Mouse (Mus musculus): ENCODE data around the gene 9530003J23Rik. TPM values are rescaled to one million over a fixed set of nuclear protein-coding genes. Genes with fewer than 3 reads are reported as not detected.
"Not testable (repeated sequence)": the region's sequence is repeated elsewhere in the genome, so short reads cannot be mapped to it uniquely, and the experiment has no call there.

Gene 9530003J23Rik
- polyA plus RNA-seq, 1 experiment from 2014 or later = not detected

DNA sequence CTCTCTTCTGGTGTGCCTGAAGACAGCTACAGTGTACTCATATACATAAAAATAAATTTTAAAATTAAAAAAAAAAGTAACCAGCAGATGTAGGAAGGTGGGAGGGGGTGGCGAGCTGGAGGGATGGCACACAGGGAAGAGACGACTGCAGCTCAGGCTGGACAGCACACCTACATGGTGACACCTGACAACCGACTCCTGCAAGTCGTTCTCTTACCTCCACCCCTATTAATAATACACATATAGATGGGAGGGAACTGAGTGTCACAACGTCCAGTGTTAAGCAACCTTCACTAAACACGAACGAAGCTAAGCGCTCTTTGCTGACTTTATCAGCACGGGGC lies 14.8 kb downstream of the 9530003J23Rik start:
- 0% methylated on average over 9 of the region's 9 CpGs for WGBS
- Histone ChIP-seq H3K27me3 (no peaks in the 10 kb centered on the region), H3K4me3 (peak overlapping the region; percentile 78), H3K9ac (peak overlapping the region; percentile 90), H3K36me3 (peaks cover 38% of the 10 kb centered on the region), H3K4me1 (peaks cover 21% of the 10 kb centered on the region), H3K4me2 (replicated peaks) (peak overlapping the region; percentile 94), H3K9me3 (no peaks in the 10 kb centered on the region), H3K27ac (no peak overlapping the region)
- ATAC-seq (ENCODE audit: low FRiP score, low read depth) = peak; percentile 21; the same call in 1 of the 2 replicates

DNA sequence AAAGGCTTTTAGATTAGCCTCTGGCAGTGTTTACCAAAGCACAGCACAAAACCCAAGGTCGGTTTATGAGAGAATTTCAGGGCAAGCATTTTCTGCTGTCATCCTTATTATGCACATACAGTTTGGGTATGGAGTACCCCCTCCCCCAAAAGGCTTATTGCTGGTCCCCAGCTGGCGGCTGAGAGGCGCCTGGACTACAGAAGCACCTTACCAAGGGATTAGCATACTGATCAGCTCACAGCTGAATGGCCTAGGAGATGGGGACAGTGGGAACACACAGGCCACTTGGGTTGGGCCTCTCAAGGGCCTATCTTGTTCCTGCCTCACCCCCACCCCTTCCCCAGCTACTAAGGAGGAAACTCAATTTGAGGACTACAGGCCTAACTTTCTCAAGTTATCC lies 15.7 kb downstream of the 9530003J23Rik start:
- Histone ChIP-seq H3K9ac (peak overlapping the region; percentile 32; the same call in 1 of the 2 replicates), H3K27ac (no peak overlapping the region), H3K9me3 (no peaks in the 10 kb centered on the region), H3K27me3 (no peaks in the 10 kb centered on the region), H3K4me3 (peak overlapping the region; percentile 78; the same call in 1 of the 2 replicates), H3K4me2 (replicated peaks) (peak overlapping the region; percentile 94), H3K36me3 (peaks cover 47% of the 10 kb centered on the region), H3K4me1 (peaks cover 21% of the 10 kb centered on the region)
- no peak for ATAC-seq (ENCODE audit: low FRiP score, low read depth)
- 73% methylated on average over 3 of the region's 3 CpGs for WGBS

DNA sequence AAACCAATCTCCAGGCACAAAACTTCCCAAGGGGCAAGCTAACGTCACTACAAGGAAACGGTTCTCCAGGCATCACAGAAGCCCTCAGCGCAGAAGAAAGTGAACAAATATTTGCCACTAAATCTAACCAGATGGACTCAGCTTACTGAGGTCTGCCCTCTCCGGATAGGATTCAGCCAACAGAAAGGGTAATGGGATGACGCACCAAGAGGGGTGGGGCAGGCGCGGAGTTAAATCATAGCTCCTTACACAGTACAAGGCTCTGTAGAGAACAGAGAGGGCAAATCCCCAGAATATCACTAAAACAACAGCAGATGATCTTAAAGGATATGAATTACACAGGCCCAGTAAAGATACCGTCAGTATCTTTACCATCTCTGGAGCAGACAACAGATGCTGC lies 20.2 kb downstream of the 9530003J23Rik start:
- Histone ChIP-seq H3K27ac (no peak overlapping the region), H3K9ac (no peak overlapping the region), H3K27me3 (no peaks in the 10 kb centered on the region), H3K4me3 (no peak overlapping the region), H3K36me3 (peaks cover 85% of the 10 kb centered on the region), H3K9me3 (no peaks in the 10 kb centered on the region), H3K4me2 (replicated peaks) (no peak overlapping the region), H3K4me1 (peaks cover 9% of the 10 kb centered on the region)
- WGBS = 97% methylated on average over 8 of the region's 8 CpGs
- ATAC-seq (ENCODE audit: low FRiP score, low read depth) = no peak

GRCm38 (mm10) chr10:117217246-117217840 lies 21.2 kb downstream of the 9530003J23Rik start:
- Histone ChIP-seq H3K4me2 (replicated peaks) (no peak overlapping the region), H3K4me1 (no peaks in the 10 kb centered on the region; the same call in 1 of the 2 replicates), H3K9me3 (no peaks in the 10 kb centered on the region), H3K9ac (no peak overlapping the region), H3K27ac (no peak overlapping the region), H3K36me3 (peaks cover 88% of the 10 kb centered on the region), H3K27me3 (no peaks in the 10 kb centered on the region), H3K4me3 (no peak overlapping the region)
- WGBS = 83% methylated on average over 20 of the region's 20 CpGs
- ATAC-seq (ENCODE audit: low FRiP score, low read depth) = no peak

DNA sequence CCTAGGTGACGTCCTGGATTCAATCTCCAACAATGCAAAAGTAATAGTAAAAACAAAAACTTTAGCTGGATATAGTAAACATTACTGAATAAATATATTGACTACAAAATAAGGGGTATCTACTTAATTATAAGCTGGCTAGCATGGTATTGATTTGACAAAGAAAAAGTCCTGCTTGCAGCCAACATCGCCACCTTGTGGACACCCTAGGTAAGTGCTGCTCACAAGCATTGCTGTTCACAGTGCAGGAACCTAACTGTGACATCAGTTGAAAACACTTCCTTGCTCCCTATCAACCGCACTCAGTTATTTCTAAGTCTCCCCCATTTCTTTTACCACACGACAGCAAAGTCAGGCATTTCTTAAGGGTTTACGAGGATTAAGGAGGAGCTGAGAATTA lies 21.7 kb downstream of the 9530003J23Rik start:
- no peaks in the 10 kb centered on the region for H3K9me3 ChIP-seq
- no peak overlapping the region for H3K4me2 ChIP-seq (replicated peaks)
- H3K27me3 ChIP-seq = no peaks in the 10 kb centered on the region
- no peak overlapping the region for H3K27ac ChIP-seq
- no peak for ATAC-seq (ENCODE audit: low FRiP score, low read depth)
- H3K36me3 ChIP-seq = peaks cover 87% of the 10 kb centered on the region
- no peak overlapping the region for H3K4me3 ChIP-seq
- no peaks in the 10 kb centered on the region for H3K4me1 ChIP-seq
- 71% methylated on average over 5 of the region's 5 CpGs for WGBS
- H3K9ac ChIP-seq = no peak overlapping the region

DNA sequence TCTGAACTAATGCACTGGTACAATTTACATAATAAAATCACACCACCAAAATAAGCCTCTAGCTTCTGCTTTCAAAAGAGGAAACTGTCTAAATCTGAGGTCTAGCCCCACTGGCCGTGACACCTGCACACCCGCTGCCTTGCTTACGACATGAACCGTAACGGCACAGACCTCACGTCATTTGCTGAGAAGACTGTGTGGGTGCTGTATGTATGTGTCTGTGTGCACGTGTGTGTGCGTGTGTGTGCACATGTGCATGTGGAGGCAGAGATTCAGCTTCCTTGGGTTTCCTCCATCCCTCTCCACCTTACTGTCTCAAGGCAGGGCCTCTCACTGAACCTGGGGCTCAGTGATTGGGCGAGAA lies 22.4 kb downstream of the 9530003J23Rik start:
- Histone ChIP-seq H3K27me3 (no peaks in the 10 kb centered on the region), H3K36me3 (peaks cover 85% of the 10 kb centered on the region), H3K27ac (no peak overlapping the region), H3K4me3 (no peak overlapping the region), H3K4me2 (replicated peaks) (no peak overlapping the region), H3K4me1 (no peaks in the 10 kb centered on the region), H3K9ac (no peak overlapping the region), H3K9me3 (no peaks in the 10 kb centered on the region)
- 96% methylated on average over 9 of the region's 9 CpGs for WGBS
- no peak for ATAC-seq (ENCODE audit: low FRiP score, low read depth)

DNA sequence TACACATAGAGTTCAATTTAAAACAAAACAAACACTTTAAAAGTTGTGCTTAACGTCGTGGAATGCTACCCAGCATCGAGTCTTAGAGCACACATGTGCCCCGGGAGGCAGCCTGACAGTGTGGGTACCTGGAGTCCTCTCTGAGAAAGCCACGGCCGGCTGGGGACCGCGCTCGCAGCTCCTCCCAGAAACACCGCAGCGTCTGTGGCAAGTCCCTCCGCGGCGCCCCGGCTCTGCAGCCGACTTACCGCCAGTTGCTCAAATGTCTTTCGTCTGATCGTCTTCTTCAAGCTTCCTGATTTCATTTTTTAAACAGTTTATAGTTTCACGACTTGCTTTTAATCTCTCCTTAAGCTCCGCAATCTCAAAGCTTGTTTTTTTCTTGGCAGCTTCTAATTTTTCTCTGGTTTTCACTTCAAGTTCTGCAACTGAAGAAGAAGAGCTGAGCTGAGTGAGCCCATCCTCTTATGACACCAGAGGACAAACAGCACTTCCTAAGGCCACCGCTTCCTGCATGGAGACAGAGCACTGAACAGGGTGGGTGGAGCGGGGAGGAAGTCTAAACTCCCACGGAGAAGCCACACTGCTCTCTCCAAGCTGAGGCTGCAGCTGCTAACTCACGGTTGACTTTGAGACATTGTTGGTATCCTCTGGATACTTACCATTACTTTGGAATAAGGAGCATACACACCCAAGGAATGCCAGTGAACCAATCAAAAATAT lies 22.9 kb downstream of the 9530003J23Rik start:
- no peak overlapping the region for H3K4me3 ChIP-seq
- no peaks in the 10 kb centered on the region for H3K4me1 ChIP-seq
- H3K9ac ChIP-seq = no peak overlapping the region
- WGBS = 94% methylated on average over 25 of the region's 25 CpGs
- no peaks in the 10 kb centered on the region for H3K9me3 ChIP-seq
- H3K36me3 ChIP-seq = peaks cover 80% of the 10 kb centered on the region
- H3K4me2 ChIP-seq (replicated peaks) = no peak overlapping the region
- no peak overlapping the region for H3K27ac ChIP-seq
- no peak for ATAC-seq (ENCODE audit: low FRiP score, low read depth)
- no peaks in the 10 kb centered on the region for H3K27me3 ChIP-seq

DNA sequence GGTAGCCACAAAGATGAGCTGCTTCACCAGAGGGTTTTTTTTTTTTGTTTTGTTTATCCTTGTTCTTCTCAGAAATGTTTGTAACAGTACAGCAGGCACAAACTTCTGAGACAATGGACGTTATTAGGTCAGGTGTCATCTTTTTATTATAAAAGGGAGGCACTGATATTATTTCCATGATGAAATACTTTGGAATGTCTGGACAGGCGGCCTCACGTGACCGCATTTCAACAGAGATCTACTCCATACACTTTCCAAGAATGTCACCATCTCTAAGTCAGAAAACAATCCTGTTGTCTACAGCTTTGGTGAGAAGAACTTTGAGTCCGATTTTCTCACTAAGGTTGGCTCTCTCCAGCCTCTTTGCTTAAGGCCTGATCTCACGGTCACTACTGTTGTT lies 27.5 kb downstream of the 9530003J23Rik start:
- ATAC-seq (ENCODE audit: low FRiP score, low read depth) = no peak
- Histone ChIP-seq H3K27ac (no peak overlapping the region), H3K4me3 (no peak overlapping the region), H3K36me3 (peaks cover 39% of the 10 kb centered on the region), H3K9me3 (no peaks in the 10 kb centered on the region), H3K4me1 (peaks cover 8% of the 10 kb centered on the region; the same call in 1 of the 2 replicates), H3K27me3 (no peaks in the 10 kb centered on the region), H3K9ac (no peak overlapping the region), H3K4me2 (replicated peaks) (no peak overlapping the region)
- 87% methylated on average over 6 of the region's 6 CpGs for WGBS

GRCm38 (mm10) chr10:117209469-117209938 lies 29.0 kb downstream of the 9530003J23Rik start:
- H3K27ac ChIP-seq = no peak overlapping the region
- H3K4me1 ChIP-seq = peaks cover 8% of the 10 kb centered on the region; the same call in 1 of the 2 replicates
- peak; percentile 54; the same call in 1 of the 2 replicates for ATAC-seq (ENCODE audit: low FRiP score, low read depth)
- peaks cover 24% of the 10 kb centered on the region for H3K36me3 ChIP-seq
- H3K9me3 ChIP-seq = 0 out of 2 replicates have a peak, but pooled peaks cover 3% of the 10 kb centered on the region
- H3K4me3 ChIP-seq = peak overlapping the region; percentile 35
- peak overlapping the region; percentile 58 for H3K4me2 ChIP-seq (replicated peaks)
- no peak overlapping the region for H3K9ac ChIP-seq
- WGBS = 9% methylated on average over 11 of the region's 11 CpGs
- H3K27me3 ChIP-seq = no peaks in the 10 kb centered on the region

- H3K4me2 ChIP-seq (replicated peaks); H3K27ac ChIP-seq; H3K27me3 ChIP-seq; H3K4me1 ChIP-seq; H3K4me3 ChIP-seq; ATAC-seq (ENCODE audit: low FRiP score, low read depth); H3K9ac ChIP-seq; H3K9me3 ChIP-seq: not testable (repeated sequence)
- H3K36me3 ChIP-seq = peaks cover 20% of the 10 kb centered on the region
- 88% methylated on average over 6 of the region's 6 CpGs for WGBS
Measured at GRCm38 (mm10) chr10:117208787-117209186, 29.7 kb downstream of the 9530003J23Rik start.

DNA sequence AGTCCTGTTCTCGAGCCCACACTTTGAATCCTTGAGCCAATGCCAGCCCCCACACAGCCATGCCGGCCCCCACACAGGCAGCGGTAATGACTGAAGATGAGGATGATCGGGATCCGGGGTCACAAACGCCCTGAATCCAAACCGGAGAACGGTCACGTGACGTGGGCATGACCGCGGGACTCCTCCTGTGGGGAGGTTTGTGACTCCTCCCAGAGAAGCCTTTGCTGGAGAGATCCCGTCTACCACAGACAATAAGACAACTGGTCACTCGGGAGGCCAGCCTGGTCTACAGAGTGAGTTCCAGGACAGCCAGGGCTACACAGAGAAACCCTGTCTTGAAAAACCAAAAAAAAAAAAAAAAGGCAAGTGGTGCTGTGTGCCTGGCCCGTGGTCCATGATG lies 30.3 kb downstream of the 9530003J23Rik start:
- H3K4me3 ChIP-seq = no peak overlapping the region
- H3K4me2 ChIP-seq (replicated peaks) = no peak overlapping the region
- WGBS = 67% methylated on average over 15 of the region's 15 CpGs
- H3K9ac ChIP-seq = no peak overlapping the region
- H3K36me3 ChIP-seq = peaks cover 18% of the 10 kb centered on the region
- H3K9me3 ChIP-seq = 0 out of 2 replicates have a peak, but pooled peaks cover 3% of the 10 kb centered on the region
- peaks cover 11% of the 10 kb centered on the region for H3K4me1 ChIP-seq
- no peak overlapping the region for H3K27ac ChIP-seq
- no peaks in the 10 kb centered on the region for H3K27me3 ChIP-seq
- ATAC-seq (ENCODE audit: low FRiP score, low read depth) = no peak

- Histone ChIP-seq H3K4me2 (replicated peaks) (no peak overlapping the region), H3K36me3 (no peaks in the 10 kb centered on the region), H3K27ac (no peak overlapping the region), H3K9ac (no peak overlapping the region), H3K4me3 (no peak overlapping the region), H3K4me1 (peaks cover 14% of the 10 kb centered on the region), H3K9me3 (0 out of 2 replicates have a peak, but pooled peaks cover 3% of the 10 kb centered on the region), H3K27me3 (no peaks in the 10 kb centered on the region)
- ATAC-seq (ENCODE audit: low FRiP score, low read depth) = no peak
- 88% methylated on average over 3 of the region's 3 CpGs for WGBS
Measured at GRCm38 (mm10) chr10:117206070-117206469, 32.4 kb downstream of the 9530003J23Rik start.
